Mouse (Mus musculus) cerebellum, adult 2 months (tissue): ENCODE measurements around the gene Mrpl50.

Source experiments
- CTCF ChIP-seq: fragments of 200-500 bp; IDR thresholded peaks from 2 replicates; pipeline ENCODE4 v1.5.1; 2011; ENCODE audit warnings: low read depth, mild to moderate bottlenecking, control low read depth, low read length, moderate library complexity, borderline replicate concordance; ENCODE audit not compliant: insufficient read depth
- POLR2A ChIP-seq: fragments of 200-500 bp; IDR thresholded peaks from 2 replicates; pipeline ENCODE4 v1.6.1; 2011; ENCODE audit warnings: low read length, control low read depth, borderline replicate concordance; ENCODE audit not compliant: insufficient read depth

- TF ChIP-seq CTCF (no peak), POLR2A (no peak)
Measured at GRCm38 (mm10) chr4:49478118-49478877, 42.6 kb downstream of the Mrpl50 start.
